Mouse (Mus musculus): ENCODE data around the gene Plxnc1. TPM values are rescaled to one million over a fixed set of nuclear protein-coding genes. Genes with fewer than 3 reads are reported as not detected.

The Plxnc1 gene
- polyA plus RNA-seq, 1 experiment from 2014 or later: 0.70 TPM

DNA sequence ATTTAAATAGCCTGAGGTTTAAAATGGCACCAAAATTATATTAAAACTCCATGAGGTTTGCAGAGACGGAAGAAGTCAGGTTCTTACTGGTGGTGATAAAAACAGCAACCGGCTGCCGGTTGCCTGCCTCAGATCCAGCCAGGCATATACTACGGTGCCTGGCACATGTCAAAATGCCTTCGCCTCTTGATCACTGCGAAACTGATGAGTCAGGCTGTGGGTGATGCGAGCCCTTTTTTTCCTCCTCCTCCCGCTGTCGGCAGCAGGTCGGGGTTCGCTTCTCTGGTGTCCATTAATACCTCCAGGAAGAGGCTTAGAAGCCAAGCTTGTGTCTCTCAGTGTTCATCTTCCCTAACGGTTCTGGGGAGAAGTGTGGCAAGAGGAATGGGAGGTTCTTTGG is 25.1 kb downstream of the Plxnc1 start:
- Histone ChIP-seq H3K4me1 (replicated peaks; ENCODE audit: control insufficient read depth, insufficient read depth, low read length) (no peaks in the 10 kb centered on the region), H3K9ac (ENCODE audit: low read depth, low read length) (no peak overlapping the region), H3K36me3 (ENCODE audit: control insufficient read depth, insufficient read depth) (no peaks in the 10 kb centered on the region), H3K27ac (ENCODE audit: low read depth, low read length) (no peak overlapping the region), H3K9me3 (ENCODE audit: control insufficient read depth) (no peaks in the 10 kb centered on the region), H3K4me3 (ENCODE audit: low read depth, low read length) (no peak overlapping the region), H3K4me2 (replicated peaks; ENCODE audit: low read depth) (no peak overlapping the region), H3K27me3 (replicated peaks; ENCODE audit: control insufficient read depth, insufficient read depth, low read length) (no peaks in the 10 kb centered on the region)
- 65% methylated on average over 12 of the region's 12 CpGs for whole genome bisulfite sequencing
- TF ChIP-seq CTCF (IDR thresholded peaks at IDR 0.05; ENCODE audit: low read depth): no peak
- no peak for ATAC-seq

DNA sequence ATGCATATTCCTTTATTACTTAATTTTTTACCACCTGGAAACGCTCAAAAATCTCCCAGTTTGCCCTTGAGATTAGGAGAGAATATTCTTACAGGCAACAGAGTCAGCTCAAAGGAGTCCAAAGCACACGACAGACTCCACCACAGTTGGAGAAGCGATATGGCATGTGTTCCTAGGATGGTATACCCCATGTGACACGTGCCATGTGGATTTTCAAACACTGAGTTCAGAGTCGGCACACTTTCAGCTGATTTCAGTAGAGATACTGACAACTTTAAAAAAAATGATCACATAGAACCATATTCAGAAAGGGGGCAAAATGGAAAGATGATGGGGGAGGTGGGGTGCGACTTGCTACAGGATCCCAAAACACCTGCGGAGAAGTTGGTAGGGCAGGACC is 26.0 kb downstream of the Plxnc1 start:
- no peak overlapping the region for H3K4me2 ChIP-seq (replicated peaks; ENCODE audit: low read depth)
- no peak overlapping the region for H3K9ac ChIP-seq (ENCODE audit: low read depth, low read length)
- H3K27me3 ChIP-seq (replicated peaks; ENCODE audit: control insufficient read depth, insufficient read depth, low read length): no peaks in the 10 kb centered on the region
- no peaks in the 10 kb centered on the region for H3K36me3 ChIP-seq (ENCODE audit: control insufficient read depth, insufficient read depth)
- no peaks in the 10 kb centered on the region for H3K4me1 ChIP-seq (replicated peaks; ENCODE audit: control insufficient read depth, insufficient read depth, low read length)
- H3K9me3 ChIP-seq (ENCODE audit: control insufficient read depth): no peaks in the 10 kb centered on the region
- no peak for TF ChIP-seq CTCF (IDR thresholded peaks at IDR 0.05; ENCODE audit: low read depth)
- no peak for ATAC-seq
- no peak overlapping the region for H3K4me3 ChIP-seq (ENCODE audit: low read depth, low read length)
- 77% methylated on average over 7 of the region's 7 CpGs for WGBS
- no peak overlapping the region for H3K27ac ChIP-seq (ENCODE audit: low read depth, low read length)

DNA sequence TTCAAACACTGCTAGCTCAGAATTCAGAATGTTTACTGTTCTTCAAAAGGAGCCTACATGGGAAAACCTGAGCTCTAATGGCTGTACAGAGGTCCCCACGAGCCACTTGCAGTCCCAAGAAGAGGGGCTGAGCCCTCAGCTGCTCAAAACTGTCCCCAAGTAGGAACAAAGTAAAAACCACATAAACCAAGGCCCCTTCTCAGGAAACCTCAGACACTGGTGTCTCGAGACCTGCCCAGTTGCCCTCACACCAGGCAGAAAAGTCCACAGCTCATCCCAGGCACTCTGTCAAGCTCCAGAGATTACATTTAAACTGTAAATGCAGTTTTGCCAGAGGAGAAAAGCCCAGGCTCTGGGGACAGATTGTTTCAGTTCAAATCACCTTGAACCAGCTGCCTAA is 26.6 kb downstream of the Plxnc1 start:
- no peaks in the 10 kb centered on the region for H3K4me1 ChIP-seq (replicated peaks; ENCODE audit: control insufficient read depth, insufficient read depth, low read length)
- no peak overlapping the region for H3K9ac ChIP-seq (ENCODE audit: low read depth, low read length)
- no peak overlapping the region for H3K4me2 ChIP-seq (replicated peaks; ENCODE audit: low read depth)
- no peak overlapping the region for H3K4me3 ChIP-seq (ENCODE audit: low read depth, low read length)
- WGBS: 52% methylated on average over 2 of the region's 2 CpGs
- H3K36me3 ChIP-seq (ENCODE audit: control insufficient read depth, insufficient read depth): no peaks in the 10 kb centered on the region
- H3K9me3 ChIP-seq (ENCODE audit: control insufficient read depth): no peaks in the 10 kb centered on the region
- no peak for ATAC-seq
- no peaks in the 10 kb centered on the region for H3K27me3 ChIP-seq (replicated peaks; ENCODE audit: control insufficient read depth, insufficient read depth, low read length)
- no peak overlapping the region for H3K27ac ChIP-seq (ENCODE audit: low read depth, low read length)
- no peak for TF ChIP-seq CTCF (IDR thresholded peaks at IDR 0.05; ENCODE audit: low read depth)

DNA sequence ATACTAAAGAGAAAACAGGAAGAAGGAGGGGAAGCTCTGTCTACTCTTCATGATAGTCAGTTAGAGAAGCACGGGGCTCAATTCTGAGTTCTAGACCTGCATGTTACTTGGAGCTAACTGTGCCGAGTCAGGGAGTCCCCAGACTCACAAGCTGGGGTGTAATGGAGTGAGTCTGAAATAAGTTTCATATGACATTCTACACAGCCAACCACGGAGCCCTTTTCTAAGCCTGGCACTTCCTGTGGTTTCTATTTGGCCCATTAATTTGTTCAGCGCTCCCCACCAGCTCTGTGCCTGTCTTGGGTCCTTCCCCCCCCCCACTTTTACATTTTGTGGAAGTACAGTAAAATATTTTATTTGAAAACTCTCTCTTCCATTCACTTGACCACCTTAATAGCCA is 27.3 kb downstream of the Plxnc1 start:
- WGBS: 83% methylated on average over 4 of the region's 4 CpGs
- Histone ChIP-seq H3K4me1 (replicated peaks; ENCODE audit: control insufficient read depth, insufficient read depth, low read length) (no peaks in the 10 kb centered on the region), H3K27ac (ENCODE audit: low read depth, low read length) (no peak overlapping the region), H3K4me3 (ENCODE audit: low read depth, low read length) (no peak overlapping the region), H3K27me3 (replicated peaks; ENCODE audit: control insufficient read depth, insufficient read depth, low read length) (no peaks in the 10 kb centered on the region), H3K9me3 (ENCODE audit: control insufficient read depth) (no peaks in the 10 kb centered on the region), H3K9ac (ENCODE audit: low read depth, low read length) (no peak overlapping the region), H3K36me3 (ENCODE audit: control insufficient read depth, insufficient read depth) (no peaks in the 10 kb centered on the region), H3K4me2 (replicated peaks; ENCODE audit: low read depth) (no peak overlapping the region)
- ATAC-seq: no peak
- no peak for TF ChIP-seq CTCF (IDR thresholded peaks at IDR 0.05; ENCODE audit: low read depth)

DNA sequence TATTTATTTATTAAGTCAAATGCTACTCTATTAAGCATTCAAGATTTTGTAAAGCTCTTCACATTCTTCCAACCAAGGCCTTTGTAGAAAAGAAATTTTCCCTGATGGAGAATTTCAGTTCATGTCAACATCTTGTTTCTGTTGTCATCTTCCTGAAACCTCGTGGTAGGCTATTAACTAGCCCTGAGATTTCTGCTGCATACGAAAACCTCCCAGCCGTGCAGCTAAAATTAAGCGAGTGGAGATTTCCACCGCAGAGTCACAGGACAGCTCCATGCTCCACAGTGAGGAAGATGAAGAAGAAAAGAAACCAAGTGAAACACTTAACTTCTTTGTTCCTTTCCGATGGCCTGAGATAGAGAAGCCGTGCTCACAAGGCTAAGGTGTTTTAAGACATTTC is 28.0 kb downstream of the Plxnc1 start:
- no peak for ATAC-seq
- Histone ChIP-seq H3K9ac (ENCODE audit: low read depth, low read length) (no peak overlapping the region), H3K4me3 (ENCODE audit: low read depth, low read length) (no peak overlapping the region), H3K4me2 (replicated peaks; ENCODE audit: low read depth) (no peak overlapping the region), H3K27me3 (replicated peaks; ENCODE audit: control insufficient read depth, insufficient read depth, low read length) (no peaks in the 10 kb centered on the region), H3K4me1 (replicated peaks; ENCODE audit: control insufficient read depth, insufficient read depth, low read length) (no peaks in the 10 kb centered on the region), H3K36me3 (ENCODE audit: control insufficient read depth, insufficient read depth) (no peaks in the 10 kb centered on the region), H3K27ac (ENCODE audit: low read depth, low read length) (no peak overlapping the region), H3K9me3 (ENCODE audit: control insufficient read depth) (no peaks in the 10 kb centered on the region)
- TF ChIP-seq CTCF (IDR thresholded peaks at IDR 0.05; ENCODE audit: low read depth): no peak
- WGBS: 92% methylated on average over 7 of the region's 7 CpGs

DNA sequence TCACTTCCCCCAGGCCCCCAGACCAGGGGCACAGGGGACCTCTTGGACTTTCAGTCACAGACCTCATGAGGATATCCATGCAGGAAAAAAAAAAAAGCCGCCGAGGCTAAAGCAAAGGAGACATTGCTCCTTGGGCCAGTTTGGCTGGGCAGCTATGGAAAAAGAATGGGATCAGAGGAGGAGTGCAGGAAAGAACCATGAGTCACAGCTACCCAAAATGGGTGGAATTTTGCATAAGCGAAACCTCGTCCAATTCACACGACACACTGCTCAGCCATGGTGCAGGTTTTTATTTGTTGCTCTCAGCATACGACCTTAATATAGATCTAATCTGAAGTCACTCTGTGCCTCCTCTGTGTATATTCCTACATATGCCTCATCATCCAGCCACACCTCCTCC is 28.9 kb downstream of the Plxnc1 start:
- no peak overlapping the region for H3K4me2 ChIP-seq (replicated peaks; ENCODE audit: low read depth)
- H3K9ac ChIP-seq (ENCODE audit: low read depth, low read length): no peak overlapping the region
- no peaks in the 10 kb centered on the region for H3K36me3 ChIP-seq (ENCODE audit: control insufficient read depth, insufficient read depth)
- no peaks in the 10 kb centered on the region for H3K27me3 ChIP-seq (replicated peaks; ENCODE audit: control insufficient read depth, insufficient read depth, low read length)
- no peak overlapping the region for H3K27ac ChIP-seq (ENCODE audit: low read depth, low read length)
- 92% methylated on average over 6 of the region's 6 CpGs for WGBS
- no peak for ATAC-seq
- no peak for TF ChIP-seq CTCF (IDR thresholded peaks at IDR 0.05; ENCODE audit: low read depth)
- H3K4me3 ChIP-seq (ENCODE audit: low read depth, low read length): no peak overlapping the region
- H3K4me1 ChIP-seq (replicated peaks; ENCODE audit: control insufficient read depth, insufficient read depth, low read length): no peaks in the 10 kb centered on the region
- H3K9me3 ChIP-seq (ENCODE audit: control insufficient read depth): no peaks in the 10 kb centered on the region

DNA sequence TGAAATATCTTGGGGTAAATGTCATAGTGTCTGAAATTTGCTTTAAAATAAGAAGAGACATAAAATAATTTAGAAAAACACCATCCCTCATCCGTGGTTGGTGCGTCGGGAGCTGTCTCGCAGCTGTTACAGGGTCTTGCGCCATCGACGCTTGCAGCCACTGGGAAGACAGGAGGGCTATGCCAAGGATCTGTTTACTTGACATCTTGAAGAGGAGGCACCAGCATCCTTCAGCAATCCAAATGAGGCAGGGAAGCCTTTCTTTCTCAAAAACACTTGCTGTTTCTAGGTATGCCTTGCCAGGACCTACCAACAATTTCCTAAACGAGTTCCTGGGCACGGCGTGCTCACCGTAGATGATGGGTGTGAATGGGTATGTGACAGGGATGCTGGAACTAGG is 30.6 kb downstream of the Plxnc1 start:
- TF ChIP-seq CTCF (IDR thresholded peaks at IDR 0.05; ENCODE audit: low read depth): no peak
- Histone ChIP-seq H3K27ac (ENCODE audit: low read depth, low read length) (no peak overlapping the region), H3K9ac (ENCODE audit: low read depth, low read length) (no peak overlapping the region), H3K27me3 (replicated peaks; ENCODE audit: control insufficient read depth, insufficient read depth, low read length) (no peaks in the 10 kb centered on the region), H3K4me1 (replicated peaks; ENCODE audit: control insufficient read depth, insufficient read depth, low read length) (no peaks in the 10 kb centered on the region), H3K36me3 (ENCODE audit: control insufficient read depth, insufficient read depth) (no peaks in the 10 kb centered on the region), H3K4me3 (ENCODE audit: low read depth, low read length) (no peak overlapping the region), H3K4me2 (replicated peaks; ENCODE audit: low read depth) (no peak overlapping the region), H3K9me3 (ENCODE audit: control insufficient read depth) (no peaks in the 10 kb centered on the region)
- ATAC-seq: no peak
- WGBS: 85% methylated on average over 11 of the region's 11 CpGs
